Mouse (Mus musculus): ENCODE data around the gene Rasef. TPM values are rescaled to one million over a fixed set of nuclear protein-coding genes. Genes with fewer than 3 reads are reported as not detected.

Gene Rasef
- total RNA-seq, 2 experiments from 2014 or later: 0.08 TPM; not detected in 1

Other genes starting within 250 kb of the Rasef start
- gene Gm11238, start 183.1 kb downstream of the Rasef start, total RNA-seq (2021): not detected
- gene Gm11237, start 168.0 kb downstream of the Rasef start, total RNA-seq (2021): not detected
- not detected for gene Gm11236, start 152.9 kb downstream of the Rasef start, total RNA-seq (2021)
- gene Gm11239, start 122.6 kb downstream of the Rasef start, total RNA-seq (2021): not detected
- gene Gm428, start 107.5 kb downstream of the Rasef start, total RNA-seq (2021): not detected
- not detected for gene Gm11758, start 85.3 kb upstream of the Rasef start, total RNA-seq (2021)
- gene Gm11757, start 100.1 kb upstream of the Rasef start, total RNA-seq (2021): not detected
- gene Gm13871, start 115.0 kb upstream of the Rasef start, total RNA-seq (2021): not detected
- gene Gm11756, start 129.8 kb upstream of the Rasef start, total RNA-seq (2021): not detected
- not detected for gene 2310002L09Rik, start 159.9 kb upstream of the Rasef start, total RNA-seq (2021)
- 1 to 10 TPM; 3.3 to 3.9 TPM for gene Frmd3, start 222.4 kb upstream of the Rasef start, total RNA-seq (2021)